Comparison of ENCODE assay signal across 8 mouse cellular contexts in the genomic region with DNA sequence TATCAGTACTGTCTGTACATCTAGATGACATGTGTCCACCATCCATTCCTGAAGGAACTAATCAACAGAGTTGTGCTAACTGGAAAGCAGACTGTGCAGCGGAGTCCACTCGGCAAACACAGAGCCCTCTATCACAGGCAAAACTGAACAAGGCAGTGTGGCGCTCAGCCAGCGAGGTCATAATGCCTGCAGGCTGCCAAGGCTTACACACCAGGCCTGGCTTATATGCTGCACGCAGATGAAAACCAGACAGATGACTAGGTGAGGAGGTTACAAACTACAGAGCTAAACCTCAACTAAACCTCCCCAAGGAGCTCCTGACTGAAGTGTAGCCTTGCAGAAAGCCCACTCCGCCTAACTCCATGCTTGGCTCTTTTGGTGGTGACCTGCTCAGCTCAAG. TPM values are rescaled to one million over a fixed set of nuclear protein-coding genes. Genes with fewer than 3 reads are reported as not detected.
DNase-seq lines count a peak whose midpoint lies in the region; ATAC-seq and TF ChIP-seq lines count a peak whose summit lies in the region.

No protein-coding gene starts in this region.

- intact Hi-C loops in heart, postnatal 10 days (cut with DNase I) = no loop called here

- TF ChIP-seq POLR2A in limb, embryonic 14.5 days (IDR thresholded peaks at IDR 0.05; ENCODE audit: borderline replicate concordance, extremely low read depth, insufficient read depth, insufficient read length) = no peak

- H3K4me3 ChIP-seq in embryonic facial prominence, embryonic 13.5 days = no peak overlapping the region
- H3K4me3 ChIP-seq in limb, embryonic 14.5 days (replicated peaks; ENCODE audit: low read length) = no peak overlapping the region

- peak; percentile 28 for DNase-seq in right cerebral cortex, postnatal 4 days
- DNase-seq in right cerebral cortex, postnatal 10 days (ENCODE audit: low spot score in 2 of 2) = no peak
- peak; percentile 89 to 90 for DNase-seq in heart, postnatal 10 days
- DNase-seq in limb, embryonic 14.5 days (ENCODE audit: low spot score) = peak; percentile 86
- no peak for DNase-seq in thymus, postnatal 25 days
- DNase-seq in layer of hippocampus, adult 18-20 months (ENCODE audit: low spot score in 2 of 2) = no peak

- H3K36me3 ChIP-seq in embryonic facial prominence, embryonic 13.5 days = no peaks in the 10 kb centered on the region
- H3K36me3 ChIP-seq in limb, embryonic 14.5 days (ENCODE audit: control insufficient read depth, insufficient read depth, low read length) = no peaks in the 10 kb centered on the region

- ATAC-seq in embryonic facial prominence, embryonic 13.5 days (ENCODE audit: insufficient number of reproducible peaks, insufficient read depth, low FRiP score, low TSS enrichment, low read depth) = no peak
- peak; percentile 56 for ATAC-seq in limb, embryonic 14.5 days (ENCODE audit: low FRiP score, low read depth)
- ATAC-seq in monocyte, adult 5-6 weeks (replicated peaks; ENCODE audit: insufficient number of reproducible peaks, low FRiP score, low TSS enrichment, poor library complexity, severe bottlenecking) = no peak

- no peaks in the 10 kb centered on the region for H3K27me3 ChIP-seq in embryonic facial prominence, embryonic 13.5 days
- H3K27me3 ChIP-seq in limb, embryonic 14.5 days (ENCODE audit: control insufficient read depth, insufficient read depth, low read length) = no peaks in the 10 kb centered on the region

- no peak overlapping the region for H3K4me2 ChIP-seq in embryonic facial prominence, embryonic 13.5 days
- H3K4me2 ChIP-seq in limb, embryonic 14.5 days (replicated peaks; ENCODE audit: low read depth, low read length, severe bottlenecking) = no peak overlapping the region

- peaks cover 21% of the 10 kb centered on the region for H3K4me1 ChIP-seq in embryonic facial prominence, embryonic 13.5 days
- H3K4me1 ChIP-seq in limb, embryonic 14.5 days (ENCODE audit: control insufficient read depth, insufficient read depth, low read length) = peaks cover 15% of the 10 kb centered on the region

- no peak overlapping the region for H3K9ac ChIP-seq in embryonic facial prominence, embryonic 13.5 days
- H3K9ac ChIP-seq in limb, embryonic 14.5 days (ENCODE audit: low read depth, low read length, severe bottlenecking) = no peak overlapping the region

- WGBS in embryonic facial prominence, embryonic 13.5 days = 27% methylated on average over 6 of the region's 6 CpGs
- 22% methylated on average over 6 of the region's 6 CpGs for WGBS in limb, embryonic 14.5 days

- peak overlapping the region; percentile 68 for H3K27ac ChIP-seq in embryonic facial prominence, embryonic 13.5 days
- peak overlapping the region; percentile 39; the same call in 1 of the 2 replicates for H3K27ac ChIP-seq in limb, embryonic 14.5 days (replicated peaks; ENCODE audit: low read depth, low read length)

- no peaks in the 10 kb centered on the region for H3K9me3 ChIP-seq in embryonic facial prominence, embryonic 13.5 days
- H3K9me3 ChIP-seq in limb, embryonic 14.5 days (ENCODE audit: control insufficient read depth, low read length) = no peaks in the 10 kb centered on the region

RNA-seq across cellular contexts. Expression of a gene that starts 44.4 kb away (rescaled TPM):
- 30.1 and 31.5 TPM in 2 replicates for polyA plus RNA-seq in embryonic facial prominence, embryonic 13.5 days (2015; fragmentation: Nextera tagmentation; extraction: Ambion mirVana)
- 10 to 100 TPM; 54.5 to 54.6 TPM for total RNA-seq in heart, postnatal 10 days (2021)
- 23.3 and 25.1 TPM in 2 replicates for polyA plus RNA-seq in limb, embryonic 14.5 days (2012; rRNA removed)
- 28.2 and 29.3 TPM in 2 replicates for polyA plus RNA-seq in limb, embryonic 14.5 days (2014; fragmentation: Nextera tagmentation; extraction: Ambion mirVana)
- total RNA-seq in monocyte, adult 5-6 weeks (2017) = 6.9 to 51.9 TPM (median 11.5 TPM) in 3 replicates
- 10 to 100 TPM; 11.0 to 11.3 TPM for total RNA-seq in layer of hippocampus, adult 18-20 months (2021)

Comparison
In these comparisons a context has a peak if more than half of its experiments do, and no peak if none do; other contexts are left out.
1. DNase-seq: peak in right cerebral cortex, postnatal 4 days (single experiment), heart, postnatal 10 days (2 of 2) and limb, embryonic 14.5 days (single experiment); none in right cerebral cortex, postnatal 10 days (0 of 2), thymus, postnatal 25 days (single experiment) and layer of hippocampus, adult 18-20 months (0 of 2).